ENCODE assay signal across 27 mouse cellular contexts in the genomic region with DNA sequence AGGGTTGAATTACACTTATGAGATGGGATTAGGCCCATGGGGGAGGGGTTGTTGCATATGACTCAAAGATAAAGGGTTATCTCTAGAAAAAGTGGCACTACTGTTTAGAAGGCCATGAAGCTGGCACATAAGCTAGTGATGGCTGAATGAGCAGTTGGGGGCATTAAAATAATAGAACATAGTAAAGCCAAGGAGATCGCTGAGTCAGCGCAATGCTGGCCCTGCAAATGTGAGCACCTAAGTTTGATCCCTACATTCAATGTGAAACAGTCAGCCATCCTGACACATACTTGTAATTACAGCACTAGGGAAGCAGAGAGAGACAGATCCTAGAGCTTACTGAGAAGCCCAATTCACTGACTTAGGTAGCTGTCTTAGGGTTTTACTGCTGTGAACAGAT.
"Had no signal": no experiment of that assay in that cellular context is flagged by ENCODE, and none has a peak within 500 bp of the region (broad histone marks: within the 10 kb centered on the region; RNA-seq: fewer than 3 reads in every experiment).

No protein-coding gene starts in this region.

- H3K27ac ChIP-seq: embryonic facial prominence, embryonic 10.5 days; embryonic facial prominence, embryonic 12.5 days; embryonic facial prominence, embryonic 13.5 days; embryonic facial prominence, embryonic 15.5 days; forebrain, embryonic 10.5 days; forebrain, embryonic 12.5 days; forebrain, embryonic 13.5 days; forebrain, embryonic 15.5 days; gastrocnemius, adult 2 months; heart, adult 2 months had no signal

- H3K36me3 ChIP-seq: embryonic facial prominence, embryonic 10.5 days; embryonic facial prominence, embryonic 12.5 days; embryonic facial prominence, embryonic 13.5 days; embryonic facial prominence, embryonic 15.5 days; forebrain, embryonic 10.5 days; forebrain, embryonic 12.5 days; forebrain, embryonic 15.5 days had no signal

- H3K4me2 ChIP-seq: embryonic facial prominence, embryonic 12.5 days; embryonic facial prominence, embryonic 13.5 days; embryonic facial prominence, embryonic 15.5 days; forebrain, embryonic 12.5 days; forebrain, embryonic 13.5 days; forebrain, embryonic 15.5 days had no signal

- H3K27me3 ChIP-seq: embryonic facial prominence, embryonic 12.5 days; embryonic facial prominence, embryonic 13.5 days; embryonic facial prominence, embryonic 15.5 days; forebrain, embryonic 12.5 days; forebrain, embryonic 13.5 days; forebrain, embryonic 15.5 days had no signal

- H3K9me3 ChIP-seq: embryonic facial prominence, embryonic 10.5 days; embryonic facial prominence, embryonic 12.5 days; embryonic facial prominence, embryonic 13.5 days; embryonic facial prominence, embryonic 15.5 days; forebrain, embryonic 10.5 days; forebrain, embryonic 12.5 days; forebrain, embryonic 15.5 days had no signal

- H3K9ac ChIP-seq: embryonic facial prominence, embryonic 12.5 days; embryonic facial prominence, embryonic 13.5 days; embryonic facial prominence, embryonic 15.5 days; forebrain, embryonic 12.5 days; forebrain, embryonic 13.5 days; forebrain, embryonic 15.5 days; forebrain, postnatal 0 days had no signal

- ATAC-seq: forebrain, embryonic 13.5 days; forebrain, embryonic 14.5 days; forebrain, embryonic 15.5 days; forebrain, embryonic 16.5 days; forebrain, postnatal 0 days had no signal

- H3K4me3 ChIP-seq: embryonic facial prominence, embryonic 10.5 days; embryonic facial prominence, embryonic 12.5 days; embryonic facial prominence, embryonic 13.5 days; embryonic facial prominence, embryonic 15.5 days; erythroblast, embryonic 14.5 days; forebrain, embryonic 10.5 days; forebrain, embryonic 12.5 days; forebrain, embryonic 13.5 days; forebrain, embryonic 15.5 days; gastrocnemius, adult 2 months; heart, adult 2 months had no signal

- DNase-seq: cerebellum, adult 9-10 months; cerebellum, adult 9-11 months; cerebellum, postnatal 10 days; cerebellum, postnatal 14 days; cerebellum, postnatal 25 days; cerebellum, postnatal 36 days; embryo, embryonic 11 days; forebrain, postnatal 0 days; gastrocnemius, adult 2 months; gastrocnemius, postnatal 10 days; gastrocnemius, postnatal 14 days; gastrocnemius, postnatal 25 days; gastrocnemius, postnatal 36 days; heart, adult 11 months; heart, adult 18-20 months; heart, adult 2 months had no signal

- H3K4me1 ChIP-seq: embryonic facial prominence, embryonic 10.5 days; embryonic facial prominence, embryonic 12.5 days; embryonic facial prominence, embryonic 13.5 days; embryonic facial prominence, embryonic 15.5 days; forebrain, embryonic 12.5 days; forebrain, embryonic 13.5 days; forebrain, embryonic 15.5 days had no signal
